ENCODE assay signal across 8 mouse cellular contexts in genomic region chr16:4756660-4757335, GRCm38 (mm10). TPM values are rescaled to one million over a fixed set of nuclear protein-coding genes. Genes with fewer than 3 reads are reported as not detected.
DNase-seq lines count a peak whose midpoint lies in the region; ATAC-seq and TF ChIP-seq lines count a peak whose summit lies in the region.
"Not testable (repeated sequence)": the region's sequence is repeated elsewhere in the genome, so short reads cannot be mapped to it uniquely, and the experiment has no call there.

No protein-coding gene starts in this region.

- H3K4me2 ChIP-seq in heart, embryonic 13.5 days = peak overlapping the region; percentile 68
- peak overlapping the region; percentile 44 for H3K4me2 ChIP-seq in intestine, embryonic 16.5 days (ENCODE audit: low read depth, low read length)
- peak overlapping the region; percentile 59 for H3K4me2 ChIP-seq in liver, embryonic 12.5 days
- H3K4me2 ChIP-seq in midbrain, embryonic 11.5 days = peak overlapping the region; percentile 34

- TF ChIP-seq POLR2A in cerebellum, adult 2 months (IDR thresholded peaks at IDR 0.05; ENCODE audit: borderline replicate concordance, insufficient read depth, low read length) = not testable (repeated sequence)

- DNase-seq in cerebellum, adult 2 months = not testable (repeated sequence)
- DNase-seq in midbrain, embryonic 11.5 days (ENCODE audit: low spot score, missing footprints) = peak; percentile 89
- DNase-seq in retina, postnatal 1 day = peak; percentile 49

- H3K4me1 ChIP-seq in cerebellum, adult 2 months (ENCODE audit: control insufficient read depth, insufficient read depth, low read length); intestine, embryonic 16.5 days (ENCODE audit: control insufficient read depth, insufficient read depth, low read length); midbrain, embryonic 11.5 days (ENCODE audit: control insufficient read depth, insufficient read depth, low read length): not testable (repeated sequence)
- peaks cover 52% of the 10 kb centered on the region for H3K4me1 ChIP-seq in heart, embryonic 13.5 days
- peaks cover 17% of the 10 kb centered on the region for H3K4me1 ChIP-seq in liver, embryonic 12.5 days

- H3K36me3 ChIP-seq in heart, embryonic 13.5 days; intestine, embryonic 16.5 days (ENCODE audit: control insufficient read depth, insufficient read depth, low read length); liver, embryonic 12.5 days; midbrain, embryonic 11.5 days (ENCODE audit: control insufficient read depth, insufficient read depth, low read length): not testable (repeated sequence)

- peak overlapping the region; percentile 75; the same call in 1 of the 2 replicates for H3K27ac ChIP-seq in cerebellum, adult 2 months (ENCODE audit: insufficient read depth, low read length)
- peak overlapping the region; percentile 82 for H3K27ac ChIP-seq in heart, embryonic 13.5 days (replicated peaks)
- H3K27ac ChIP-seq in intestine, embryonic 16.5 days (ENCODE audit: low read length) = peak overlapping the region; percentile 63
- peak overlapping the region; percentile 58; the same call in 1 of the 2 replicates for H3K27ac ChIP-seq in liver, embryonic 12.5 days
- not testable (repeated sequence) for H3K27ac ChIP-seq in midbrain, embryonic 11.5 days (ENCODE audit: low read depth, low read length)

- H3K27me3 ChIP-seq in cerebellum, adult 2 months (ENCODE audit: control insufficient read depth, insufficient read depth, low read length); heart, embryonic 13.5 days (replicated peaks); intestine, embryonic 16.5 days (replicated peaks; ENCODE audit: control insufficient read depth, insufficient read depth, low read length); liver, embryonic 12.5 days (replicated peaks); midbrain, embryonic 11.5 days (ENCODE audit: control insufficient read depth, insufficient read depth, low read length): not testable (repeated sequence)

- peak overlapping the region; percentile 64 for H3K4me3 ChIP-seq in cerebellum, adult 2 months (replicated peaks; ENCODE audit: insufficient read depth, low read depth, low read length)
- H3K4me3 ChIP-seq in heart, embryonic 13.5 days = peak overlapping the region; percentile 56
- H3K4me3 ChIP-seq in intestine, embryonic 16.5 days (ENCODE audit: low read length) = peak overlapping the region; percentile 45
- H3K4me3 ChIP-seq in liver, embryonic 12.5 days = peak overlapping the region; percentile 55
- peak overlapping the region; percentile 34 for H3K4me3 ChIP-seq in midbrain, embryonic 11.5 days (ENCODE audit: low read depth, low read length)

- WGBS in cerebellum, adult 2 months = 3% methylated on average over 42 of the region's 42 CpGs
- WGBS in heart, embryonic 13.5 days = 2% methylated on average over 35 of the region's 42 CpGs
- WGBS in intestine, embryonic 16.5 days = 3% methylated on average over 27 of the region's 42 CpGs
- WGBS in liver, embryonic 12.5 days (ENCODE audit: insufficient replicate concordance) = 5% methylated on average over 35 of the region's 42 CpGs
- WGBS in midbrain, embryonic 11.5 days = 4% methylated on average over 29 of the region's 42 CpGs

- peak; percentile 74 for ATAC-seq in CD4-positive, CD25-positive, alpha-beta regulatory T cell, adult 4 months
- 0 out of 2 replicates have a peak, but pooled peaks have one; percentile 42 for ATAC-seq in erythroid progenitor cell, adult 5-6 weeks (replicated peaks; ENCODE audit: low FRiP score, poor library complexity, severe bottlenecking)
- not testable (repeated sequence) for ATAC-seq in heart, embryonic 13.5 days (ENCODE audit: extremely low read depth, insufficient number of reproducible peaks, low FRiP score, low TSS enrichment)
- ATAC-seq in intestine, embryonic 16.5 days = peak; percentile 88
- peak; percentile 82 for ATAC-seq in liver, embryonic 12.5 days
- peak; percentile 89 for ATAC-seq in midbrain, embryonic 11.5 days (ENCODE audit: low FRiP score)

- not testable (repeated sequence) for H3K9me3 ChIP-seq in heart, embryonic 13.5 days; intestine, embryonic 16.5 days (ENCODE audit: control insufficient read depth, low read length); liver, embryonic 12.5 days (replicated peaks); midbrain, embryonic 11.5 days (ENCODE audit: control insufficient read depth, low read length)

- peak overlapping the region; percentile 75 for H3K9ac ChIP-seq in heart, embryonic 13.5 days
- peak overlapping the region; percentile 63 for H3K9ac ChIP-seq in intestine, embryonic 16.5 days (ENCODE audit: low read depth, low read length)
- peak overlapping the region; percentile 63 for H3K9ac ChIP-seq in liver, embryonic 12.5 days
- peak overlapping the region; percentile 57; the same call in 1 of the 2 replicates for H3K9ac ChIP-seq in midbrain, embryonic 11.5 days (ENCODE audit: low read length)

- TF ChIP-seq CTCF in cerebellum, adult 2 months (IDR thresholded peaks at IDR 0.05; ENCODE audit: borderline replicate concordance, insufficient read depth, low read depth, low read length) = not testable (repeated sequence)

RNA-seq across cellular contexts. Expression of gene Hmox2, which starts 30.6 kb away (rescaled TPM):
- 100 to 1,000 TPM; 114 to 119 TPM for polyA plus RNA-seq in CD4-positive, CD25-positive, alpha-beta regulatory T cell, adult 4 months (2017; shearing (Covaris generic))
- 127 and 135 TPM in 2 replicates for polyA plus RNA-seq in cerebellum, adult 2 months (2012; rRNA removed)
- total RNA-seq in erythroid progenitor cell, adult 5-6 weeks (2015; ENCODE audit: low replicate concordance) = 10.1 and 13.0 TPM in 2 replicates
- 8.5 and 13.0 TPM in 2 replicates for total RNA-seq in erythroid progenitor cell, adult 5-6 weeks (2017; ENCODE audit: low replicate concordance)
- polyA plus RNA-seq in heart, embryonic 13.5 days (2015; fragmentation: Nextera tagmentation; extraction: Ambion mirVana) = 92.8 and 96.0 TPM in 2 replicates
- polyA plus RNA-seq in intestine, embryonic 16.5 days (2015; fragmentation: Nextera tagmentation; extraction: Ambion mirVana) = 87.5 and 88.7 TPM in 2 replicates
- polyA plus RNA-seq in liver, embryonic 12.5 days (2016; fragmentation: Nextera tagmentation; extraction: Ambion mirVana) = 40.9 and 42.5 TPM in 2 replicates
- 82.2 and 82.7 TPM in 2 replicates for polyA plus RNA-seq in midbrain, embryonic 11.5 days (2014; fragmentation: Nextera tagmentation; extraction: Ambion mirVana)

RNA-seq across cellular contexts. Expression of gene Cdip1, which starts 33.3 kb away (rescaled TPM):
- 10 to 100 TPM; 32.8 to 56.2 TPM for polyA plus RNA-seq in CD4-positive, CD25-positive, alpha-beta regulatory T cell, adult 4 months (2017; shearing (Covaris generic))
- 251 and 263 TPM in 2 replicates for polyA plus RNA-seq in cerebellum, adult 2 months (2012; rRNA removed)
- total RNA-seq in erythroid progenitor cell, adult 5-6 weeks (2015; ENCODE audit: low replicate concordance) = 2.5 and 6.1 TPM in 2 replicates
- total RNA-seq in erythroid progenitor cell, adult 5-6 weeks (2017; ENCODE audit: low replicate concordance) = 4.5 TPM in 2 replicates
- polyA plus RNA-seq in heart, embryonic 13.5 days (2015; fragmentation: Nextera tagmentation; extraction: Ambion mirVana) = 120 and 128 TPM in 2 replicates
- polyA plus RNA-seq in intestine, embryonic 16.5 days (2015; fragmentation: Nextera tagmentation; extraction: Ambion mirVana) = 97.2 and 100 TPM in 2 replicates
- polyA plus RNA-seq in liver, embryonic 12.5 days (2016; fragmentation: Nextera tagmentation; extraction: Ambion mirVana) = 24.9 and 25.7 TPM in 2 replicates
- polyA plus RNA-seq in midbrain, embryonic 11.5 days (2014; fragmentation: Nextera tagmentation; extraction: Ambion mirVana) = 85.7 and 85.8 TPM in 2 replicates

RNA-seq across cellular contexts. Expression of gene Nmral1, which starts 37.6 kb away (rescaled TPM):
- polyA plus RNA-seq in CD4-positive, CD25-positive, alpha-beta regulatory T cell, adult 4 months (2017; shearing (Covaris generic)) = 10 to 100 TPM in 1 of 2 experiments, 1 to 10 TPM in 1; 7.4 to 10.3 TPM
- 33.0 and 36.9 TPM in 2 replicates for polyA plus RNA-seq in cerebellum, adult 2 months (2012; rRNA removed)
- 22.2 and 37.8 TPM in 2 replicates for total RNA-seq in erythroid progenitor cell, adult 5-6 weeks (2015; ENCODE audit: low replicate concordance)
- total RNA-seq in erythroid progenitor cell, adult 5-6 weeks (2017; ENCODE audit: low replicate concordance) = 24.3 and 41.7 TPM in 2 replicates
- 37.2 and 38.6 TPM in 2 replicates for polyA plus RNA-seq in heart, embryonic 13.5 days (2015; fragmentation: Nextera tagmentation; extraction: Ambion mirVana)
- 35.3 and 45.9 TPM in 2 replicates for polyA plus RNA-seq in intestine, embryonic 16.5 days (2015; fragmentation: Nextera tagmentation; extraction: Ambion mirVana)
- polyA plus RNA-seq in liver, embryonic 12.5 days (2016; fragmentation: Nextera tagmentation; extraction: Ambion mirVana) = 50.0 and 53.0 TPM in 2 replicates
- 174 and 191 TPM in 2 replicates for polyA plus RNA-seq in midbrain, embryonic 11.5 days (2014; fragmentation: Nextera tagmentation; extraction: Ambion mirVana)
